19 mouse cellular contexts compared by ENCODE assay signal in genomic region chr9:106197081-106197713, GRCm38 (mm10). TPM values are rescaled to one million over a fixed set of nuclear protein-coding genes. Genes with fewer than 3 reads are reported as not detected.
DNase-seq lines count a peak whose midpoint lies in the region; ATAC-seq and TF ChIP-seq lines count a peak whose summit lies in the region.
"Had no signal": no experiment of that assay in that cellular context is flagged by ENCODE, and none has a peak within 500 bp of the region (broad histone marks: within the 10 kb centered on the region; RNA-seq: fewer than 3 reads in every experiment).

No protein-coding gene starts in this region.

- 78% methylated on average over 3 of the region's 3 CpGs for WGBS in kidney, embryonic 15.5 days

- no peaks in the 10 kb centered on the region for H3K27me3 ChIP-seq in kidney, embryonic 15.5 days
- H3K27me3 ChIP-seq in E14TG2a.4 (ENCODE audit: insufficient read depth, low read length) = no peaks in the 10 kb centered on the region; the same call in 1 of the 2 replicates
- H3K27me3 ChIP-seq: heart, embryonic 15.5 days had no signal

- 0 out of 2 replicates have a peak overlapping the region, but pooled peaks have one; percentile 10 for H3K9ac ChIP-seq in kidney, embryonic 15.5 days
- H3K9ac ChIP-seq: liver, embryonic 13.5 days had no signal

- no peak for TF ChIP-seq CTCF in E14TG2a.4 (conservative IDR thresholded peaks at IDR 0.05; ENCODE audit: low read length)

- peak overlapping the region; percentile 73; the same call in 1 of the 2 replicates for H3K4me2 ChIP-seq in kidney, embryonic 15.5 days
- H3K4me2 ChIP-seq: midbrain, embryonic 11.5 days had no signal

- H3K36me3 ChIP-seq in kidney, embryonic 15.5 days = peaks cover 51% of the 10 kb centered on the region
- peaks cover 55% of the 10 kb centered on the region for H3K36me3 ChIP-seq in E14TG2a.4 (ENCODE audit: insufficient read depth, low read length)

- DNase-seq in kidney, adult 18-20 months = no peak
- DNase-seq in A20 (ENCODE audit: low read depth, low spot score) = peak; percentile 80
- no peak for DNase-seq in testis, postnatal 14 days (ENCODE audit: low spot score)
- DNase-seq in natural killer cell, adult 2 months (ENCODE audit: low spot score in 2 of 2) = no peak
- DNase-seq: adrenal gland, adult 8-10 months; cerebellum, adult 11-12 months; gastrocnemius, adult 2 months; heart, adult 18-20 months; liver, embryonic 13.5 days; lung, postnatal 14 days; thymus, postnatal 4 days had no signal

- no peak for ATAC-seq in kidney, embryonic 15.5 days (replicated peaks; ENCODE audit: low FRiP score)
- peak; percentile 42 for ATAC-seq in megakaryocyte, adult 5-6 weeks (ENCODE audit: poor library complexity, severe bottlenecking)

- no peak overlapping the region for H3K27ac ChIP-seq in kidney, embryonic 15.5 days
- H3K27ac ChIP-seq: gastrocnemius, adult 2 months; heart, embryonic 15.5 days; liver, embryonic 13.5 days had no signal

- peaks cover 32% of the 10 kb centered on the region for H3K4me1 ChIP-seq in kidney, embryonic 15.5 days
- peaks cover 62% of the 10 kb centered on the region for H3K4me1 ChIP-seq in E14TG2a.4 (replicated peaks; ENCODE audit: low read depth, low read length)

- 0 out of 2 replicates have a peak overlapping the region, but pooled peaks have one; percentile 74 for H3K4me3 ChIP-seq in kidney, embryonic 15.5 days (replicated peaks)
- peak overlapping the region; percentile 84; the same call in 1 of the 2 replicates for H3K4me3 ChIP-seq in E14TG2a.4 (replicated peaks; ENCODE audit: low read length)
- H3K4me3 ChIP-seq: gastrocnemius, adult 2 months had no signal

- no peaks in the 10 kb centered on the region for H3K9me3 ChIP-seq in kidney, embryonic 15.5 days (replicated peaks)
- H3K9me3 ChIP-seq in E14TG2a.4 (ENCODE audit: low read length) = peaks cover 5% of the 10 kb centered on the region
- H3K9me3 ChIP-seq: heart, embryonic 15.5 days; liver, embryonic 13.5 days had no signal

RNA-seq across cellular contexts. Expression of gene Ppm1m, which starts 2.3 kb away (rescaled TPM):
- 49.0 and 55.1 TPM in 2 replicates for polyA plus RNA-seq in kidney, embryonic 15.5 days (2015; fragmentation: Nextera tagmentation; extraction: Ambion mirVana)
- total RNA-seq in megakaryocyte, adult 5-6 weeks (2015) = 42.3 and 52.2 TPM in 2 replicates
- total RNA-seq in megakaryocyte, adult 5-6 weeks (2017) = 46.4 and 49.6 TPM in 2 replicates

RNA-seq across cellular contexts. Expression of gene Twf2, which starts 5.7 kb away (rescaled TPM):
- 67.0 and 73.4 TPM in 2 replicates for polyA plus RNA-seq in kidney, embryonic 15.5 days (2015; fragmentation: Nextera tagmentation; extraction: Ambion mirVana)
- 76.8 and 79.8 TPM in 2 replicates for total RNA-seq in megakaryocyte, adult 5-6 weeks (2015)
- 109 and 110 TPM in 2 replicates for total RNA-seq in megakaryocyte, adult 5-6 weeks (2017)

RNA-seq across cellular contexts. Expression of gene Tlr9, which starts 25.2 kb away (rescaled TPM):
- polyA plus RNA-seq in kidney, embryonic 15.5 days (2015; fragmentation: Nextera tagmentation; extraction: Ambion mirVana) = 0.09 TPM in 1 of 2 replicates, not detected in the other
- total RNA-seq in megakaryocyte, adult 5-6 weeks (2015) = 47.5 and 51.3 TPM in 2 replicates
- total RNA-seq in megakaryocyte, adult 5-6 weeks (2017) = 7.4 and 10.9 TPM in 2 replicates
- total RNA-seq: MEL had no signal
- polyA plus RNA-seq: C2C12; hindbrain, embryonic 11.5 days; midbrain, embryonic 11.5 days had no signal

RNA-seq across cellular contexts. Expression of gene Wdr82, which starts 26.5 kb away (rescaled TPM):
- 21.9 and 28.3 TPM in 2 replicates for polyA plus RNA-seq in kidney, embryonic 15.5 days (2015; fragmentation: Nextera tagmentation; extraction: Ambion mirVana)
- 41.5 and 49.1 TPM in 2 replicates for total RNA-seq in megakaryocyte, adult 5-6 weeks (2015)
- total RNA-seq in megakaryocyte, adult 5-6 weeks (2017) = 49.8 and 61.9 TPM in 2 replicates

RNA-seq across cellular contexts. Expression of gene Glyctk, which starts 39.3 kb away (rescaled TPM):
- 7.9 and 9.4 TPM in 2 replicates for polyA plus RNA-seq in kidney, embryonic 15.5 days (2015; fragmentation: Nextera tagmentation; extraction: Ambion mirVana)
- total RNA-seq in megakaryocyte, adult 5-6 weeks (2015) = 0.11 and 0.89 TPM in 2 replicates
- total RNA-seq in megakaryocyte, adult 5-6 weeks (2017) = 0.88 and 1.8 TPM in 2 replicates
